Mouse (Mus musculus) heart, adult 2 months (tissue): Measurements from ENCODE around the gene Rag1. TPM values are rescaled to one million over a fixed set of nuclear protein-coding genes. Genes with fewer than 3 reads are reported as not detected.

Experiments
- DNase-seq, 2 experiments: peaks; one replicate each; pipeline ENCODE4 v3.0.0; 2021
- H3K27ac ChIP-seq: fragments of 200-600 bp; 2 replicates; pipeline ENCODE4 v1.8.1; 2022
- H3K27me3 ChIP-seq: fragments of 200-500 bp; 2 replicates; pipeline ENCODE4 v1.6.1; 2012; ENCODE audit warnings: mild to moderate bottlenecking, low read length, inconsistent platforms, mixed read lengths; ENCODE audit not compliant: control insufficient read depth, insufficient read depth
- H3K36me3 ChIP-seq: fragments of 200-500 bp; 2 replicates; pipeline ENCODE4 v1.6.1; 2012; ENCODE audit warnings: low read length, inconsistent platforms; ENCODE audit not compliant: control insufficient read depth, insufficient read depth
- H3K4me1 ChIP-seq: fragments of 200-500 bp; 2 replicates; pipeline ENCODE4 v1.6.1; 2011; ENCODE audit warnings: low read length; ENCODE audit not compliant: control insufficient read depth, insufficient read depth
- H3K4me3 ChIP-seq: fragments of 200-600 bp; 2 replicates; pipeline ENCODE4 v1.8.1; 2022
- H3K79me2 ChIP-seq: fragments of 200-500 bp; replicated peaks from 2 replicates; pipeline ENCODE4 v1.6.1; 2012; ENCODE audit warnings: mild to moderate bottlenecking, inconsistent platforms, low read length, moderate library complexity, mixed read lengths; ENCODE audit not compliant: control insufficient read depth, insufficient read depth
- H3K9ac ChIP-seq: fragments of 200-500 bp; 2 replicates; pipeline ENCODE4 v1.6.1; 2012; ENCODE audit warnings: low read depth, mild to moderate bottlenecking, control low read depth, inconsistent platforms, low read length, mixed read lengths
- CTCF ChIP-seq: fragments of 200-600 bp; IDR thresholded peaks from 2 replicates; pipeline ENCODE4 v1.8.1; 2022; ENCODE audit warnings: antibody characterized with exemption, mild to moderate bottlenecking, moderate library complexity
- EP300 ChIP-seq: fragments of 200-500 bp; IDR thresholded peaks from 2 replicates; pipeline ENCODE4 v1.6.1; 2011; ENCODE audit warnings: low read depth, low read length, control low read depth; ENCODE audit not compliant: insufficient read depth
- POLR2A ChIP-seq: fragments of 200-500 bp; IDR thresholded peaks from 2 replicates; pipeline ENCODE4 v1.6.1; 2011; ENCODE audit warnings: mild to moderate bottlenecking, low read depth, low read length, control low read depth; ENCODE audit not compliant: insufficient read depth
- WGBS: fragments of 180-500 bp; shearing (Covaris S2); methylation state at CpG from one replicate; pipeline ENCODE4 v1.1.7; 2018; 5-methylcytosine and 5-hydroxymethylcytosine counted together
- intact Hi-C: fragments of 180-260 bp; cut with DNase I; formaldehyde crosslinking; loops from one replicate; pipeline ENCODE4 v1.15.1; 2025
- long read RNA-seq: library from polyadenylated mRNA; stranded (forward); transcript quantifications from one replicate; pipeline ENCODE4 v2.0.0, GENCODE M21; 2021
- polyA plus RNA-seq: library from polyadenylated mRNA; depleted of rRNA; stranded (reverse); fragments of >200 nt; gene quantifications from 2 replicates; pipeline ENCODE4 v1.2.3, GENCODE M21; 2012; rRNA removed
- total RNA-seq, 2 experiments: library from RNA; stranded (reverse); gene quantifications; 2 replicates each; pipeline ENCODE4 v1.2.3; 2021

The Rag1 gene
- under 1 TPM in 1 of 2 experiments, not detected in 1; 0.05 TPM for total RNA-seq
- 0.02 and 0.03 TPM in 2 replicates for polyA plus RNA-seq
- long read RNA-seq, result 0 reads

DNA sequence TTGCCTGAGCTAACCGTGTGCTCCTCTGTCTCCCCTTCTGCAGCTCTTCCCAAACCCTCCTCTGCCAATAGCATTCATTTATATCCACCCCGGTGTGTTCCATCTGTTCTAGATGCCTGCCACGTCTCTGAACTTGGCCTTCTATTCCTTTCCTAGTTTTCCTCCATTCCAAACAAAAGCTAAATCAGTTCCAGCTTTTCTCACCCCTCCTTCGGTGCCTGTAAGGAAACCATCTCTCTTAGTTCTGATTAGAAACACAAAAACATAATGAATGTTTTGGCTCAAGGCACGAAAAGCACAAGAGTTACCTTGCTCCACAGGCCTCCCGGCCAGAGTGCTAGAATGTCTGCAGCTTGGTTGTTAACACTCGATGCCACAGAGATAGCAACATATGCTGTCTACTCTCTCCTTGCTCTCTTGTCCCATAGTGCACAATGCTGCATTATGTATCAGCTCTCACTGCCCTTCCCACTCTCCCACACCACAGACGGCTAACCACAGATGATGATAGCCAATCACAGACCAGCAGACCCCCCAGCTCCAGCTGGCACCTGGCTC lies at the start of gene Rag1, which contains the start of gene B230118H07Rik:
Rag1 (minus strand) TSS at position 388 of the 558 bp plus-strand sequence.
B230118H07Rik (minus strand) TSS at position 419 of the 558 bp plus-strand sequence.
- DNase-seq, result no peak

DNA sequence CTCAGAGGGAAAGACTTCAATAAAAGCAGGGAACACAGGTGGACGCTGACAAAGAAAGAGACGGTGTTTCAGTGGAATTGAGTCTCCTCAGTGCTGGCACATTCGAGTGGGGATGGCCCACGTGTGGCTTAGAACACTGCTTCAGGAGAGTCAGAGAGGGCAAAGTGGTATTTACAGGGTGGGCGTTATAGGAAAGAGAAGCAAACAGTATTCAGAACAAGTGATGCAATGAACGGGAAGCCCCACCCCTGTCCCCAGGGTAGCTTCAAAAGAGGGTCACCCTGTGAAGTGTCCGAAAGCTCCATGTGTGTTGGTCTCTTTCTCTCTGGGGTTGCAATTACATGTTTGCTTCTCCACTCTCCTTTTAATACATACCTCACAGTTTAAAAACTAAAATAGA lies 46.3 kb upstream of the Rag1 start:
- DNase-seq, result no peak
- WGBS, result 87% methylated on average over 7 of the region's 7 CpGs
- Histone ChIP-seq H3K4me1 (no peaks in the 10 kb centered on the region), H3K79me2 (no peaks in the 10 kb centered on the region), H3K9ac (no peak overlapping the region), H3K36me3 (peaks cover 8% of the 10 kb centered on the region), H3K27me3 (no peaks in the 10 kb centered on the region), H3K4me3 (no peak overlapping the region), H3K27ac (no peak overlapping the region)
- TF ChIP-seq CTCF, result no peak
- TF ChIP-seq POLR2A, result no peak
- no peak for TF ChIP-seq EP300
- intact Hi-C loops, result loop anchor here (2.0 kb wide), 2 partner anchors 133 to 175 kb away; no protein-coding TSS in a partner anchor

More for the DNA sequence above, at the start of gene Rag1, which contains the start of gene B230118H07Rik:
- H3K4me1 ChIP-seq, result no peaks in the 10 kb centered on the region; the same call in 1 of the 2 replicates
- 36% methylated on average over 8 of the region's 8 CpGs for WGBS
- H3K27ac ChIP-seq, result no peak within 1 kb of the TSS
- no peaks in the 10 kb centered on the region for H3K36me3 ChIP-seq
- no peaks in the 10 kb centered on the region; the same call in none of the 2 replicates for H3K27me3 ChIP-seq
- no peak within 1 kb of the TSS for H3K4me3 ChIP-seq
- no peak for TF ChIP-seq POLR2A
- TF ChIP-seq CTCF, result no peak
- TF ChIP-seq EP300, result no peak
- H3K9ac ChIP-seq, result no peak within 1 kb of the TSS
- no peaks in the 10 kb centered on the region for H3K79me2 ChIP-seq
- intact Hi-C loops, result no loop called here

DNA sequence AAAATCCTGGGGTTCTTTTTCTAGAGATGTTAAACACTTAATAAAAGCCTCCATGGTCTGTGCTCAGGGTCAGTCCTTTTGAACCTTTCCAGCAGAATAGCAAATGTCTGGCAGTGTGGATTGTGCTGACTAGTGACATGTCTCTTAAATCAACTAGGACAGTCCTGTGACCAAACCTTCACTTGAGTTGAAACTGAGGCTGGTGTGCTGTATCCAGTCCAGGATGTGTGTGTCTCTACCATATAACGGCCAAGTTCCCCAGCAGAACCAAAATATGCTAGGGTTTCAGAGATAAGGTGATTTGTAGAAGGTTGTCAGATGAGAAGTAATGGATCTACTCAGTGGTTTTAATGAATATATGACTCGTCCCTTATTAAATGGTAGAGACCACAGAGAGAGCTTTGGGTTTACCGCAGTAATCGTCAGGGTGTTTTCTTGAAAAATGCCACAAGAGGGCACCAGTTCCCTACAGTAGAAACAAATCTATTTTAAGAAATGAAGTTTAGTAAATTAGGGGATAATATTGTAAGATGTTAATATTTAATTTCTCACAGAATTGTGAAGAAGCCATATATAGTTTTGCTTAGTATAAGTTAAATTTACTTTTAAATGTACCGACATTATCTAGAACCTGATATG lies 44.4 kb upstream of the Rag1 start:
- WGBS, result 46% methylated on average over 5 of the region's 5 CpGs
- Histone ChIP-seq H3K36me3 (peaks cover 8% of the 10 kb centered on the region), H3K4me3 (no peak overlapping the region), H3K79me2 (no peaks in the 10 kb centered on the region), H3K9ac (no peak overlapping the region), H3K27me3 (no peaks in the 10 kb centered on the region), H3K4me1 (no peaks in the 10 kb centered on the region), H3K27ac (no peak overlapping the region)
- intact Hi-C loops, result loop anchor here (2.0 kb wide), 2 partner anchors 135 to 177 kb away; no protein-coding TSS in a partner anchor
- TF ChIP-seq CTCF (peak; percentile 86), POLR2A (no peak)
- no peak for DNase-seq

DNA sequence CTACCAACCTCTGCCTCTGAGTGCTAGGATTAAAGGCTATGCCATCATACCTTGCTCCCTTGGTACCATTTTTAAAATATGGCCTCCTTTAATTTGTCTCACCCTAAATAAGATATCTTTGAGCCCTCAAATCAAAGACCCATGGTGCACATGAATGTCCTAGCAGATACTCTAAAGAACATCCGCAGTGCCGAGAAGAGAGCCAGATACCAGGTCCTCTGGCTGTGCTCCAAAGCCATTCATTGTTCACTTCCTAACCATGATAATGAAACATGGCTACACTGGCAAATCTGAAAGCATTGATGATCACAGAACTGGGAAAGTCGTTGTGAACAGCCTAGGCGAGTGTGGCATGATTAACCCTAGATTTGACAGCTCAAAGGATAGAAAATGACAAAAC lies 43.7 kb upstream of the Rag1 start:
- Histone ChIP-seq H3K36me3 (peaks cover 8% of the 10 kb centered on the region), H3K9ac (no peak overlapping the region), H3K27ac (no peak overlapping the region), H3K27me3 (no peaks in the 10 kb centered on the region), H3K79me2 (no peaks in the 10 kb centered on the region), H3K4me1 (no peaks in the 10 kb centered on the region), H3K4me3 (no peak overlapping the region)
- WGBS, result 26% methylated on average over 4 of the region's 4 CpGs
- TF ChIP-seq POLR2A (no peak), CTCF (no peak), EP300 (no peak)
- intact Hi-C loops, result no loop called here
- DNase-seq, result no peak

DNA sequence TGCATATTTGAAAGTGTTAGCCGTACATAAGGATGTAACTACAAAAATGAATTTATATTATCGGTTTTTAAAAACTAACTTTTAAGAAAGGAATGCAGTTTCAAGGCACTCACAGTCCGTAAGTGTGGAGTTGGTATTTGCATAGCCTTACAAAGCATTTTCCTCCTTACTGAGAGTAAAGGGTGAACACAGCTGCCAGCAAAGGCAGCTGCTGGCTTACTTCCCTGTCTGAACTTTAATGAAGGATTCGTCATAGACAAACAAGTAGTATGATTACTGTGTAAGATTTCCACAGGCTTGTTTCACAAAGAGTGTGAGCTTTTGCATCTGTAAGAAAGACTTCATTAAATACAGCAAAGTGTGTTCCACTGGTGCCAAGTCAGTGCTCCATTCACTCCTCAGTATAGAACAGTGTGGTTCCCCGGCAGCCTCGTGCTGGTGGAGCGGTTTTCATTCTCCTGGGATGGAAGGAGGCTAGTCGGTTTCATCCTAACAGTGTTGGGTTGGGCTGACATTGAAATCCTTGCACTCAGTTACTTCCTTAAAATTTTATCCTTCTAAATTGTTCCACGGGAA lies 41.0 kb upstream of the Rag1 start:
- peaks cover 8% of the 10 kb centered on the region for H3K36me3 ChIP-seq
- no peaks in the 10 kb centered on the region for H3K27me3 ChIP-seq
- intact Hi-C loops, result no loop called here
- no peak for DNase-seq
- H3K27ac ChIP-seq, result no peak overlapping the region
- TF ChIP-seq EP300, result no peak
- no peak overlapping the region for H3K9ac ChIP-seq
- H3K4me1 ChIP-seq, result no peaks in the 10 kb centered on the region
- H3K79me2 ChIP-seq, result peaks cover 3% of the 10 kb centered on the region; the same call in 1 of the 2 replicates
- no peak overlapping the region for H3K4me3 ChIP-seq
- 86% methylated on average over 9 of the region's 9 CpGs for WGBS

DNA sequence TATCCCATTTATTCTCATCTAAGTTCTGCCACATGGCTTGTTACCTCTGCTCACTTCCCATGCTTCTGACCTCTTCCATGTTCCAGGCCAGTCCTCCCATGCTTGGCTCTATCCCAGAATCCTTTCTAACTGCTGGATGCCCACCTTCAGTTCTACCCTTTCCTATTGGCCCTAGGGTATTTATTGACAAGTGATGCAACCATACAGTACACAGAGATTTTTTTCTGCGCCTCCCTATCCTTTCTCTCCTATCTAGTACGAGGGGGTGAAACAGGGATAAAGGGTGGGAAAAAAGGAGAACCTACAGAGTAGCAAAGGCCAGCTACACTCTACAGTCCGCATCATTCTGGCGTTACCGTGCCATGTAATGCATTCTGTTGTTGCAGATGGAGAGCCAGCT lies 38.7 kb upstream of the Rag1 start:
- no peak for DNase-seq
- no peaks in the 10 kb centered on the region; the same call in 1 of the 2 replicates for H3K4me1 ChIP-seq
- H3K27me3 ChIP-seq, result no peaks in the 10 kb centered on the region
- H3K27ac ChIP-seq, result no peak overlapping the region
- 91% methylated on average over 5 of the region's 5 CpGs for WGBS
- TF ChIP-seq POLR2A (no peak), CTCF (no peak), EP300 (no peak)
- H3K79me2 ChIP-seq, result peaks cover 3% of the 10 kb centered on the region; the same call in 1 of the 2 replicates
- H3K36me3 ChIP-seq, result peaks cover 2% of the 10 kb centered on the region; the same call in 1 of the 2 replicates
- no peak overlapping the region for H3K9ac ChIP-seq
- intact Hi-C loops, result no loop called here
- H3K4me3 ChIP-seq, result no peak overlapping the region
